Mouse (Mus musculus) cerebellum, postnatal 4 days (tissue): ENCODE measurements around the gene Sox13.
"Not testable (repeated sequence)": the region's sequence is repeated elsewhere in the genome, so short reads cannot be mapped to it uniquely, and the experiment has no call there.

ENCODE experiments used
- DNase-seq, 2 experiments: peaks; one replicate each; pipeline ENCODE4 v3.0.0; 2022; ENCODE audit warnings: low spot score in 2 of 2, mixed read lengths in 1 of 2

The Sox13 gene

GRCm38 (mm10) chr1:133367606-133368488 is 56.3 kb downstream of the Sox13 start:
- no peak for DNase-seq

- no peak for DNase-seq
These were observed 57.1 kb downstream of the Sox13 start for GRCm38 (mm10) chr1:133366951-133367605.

DNA sequence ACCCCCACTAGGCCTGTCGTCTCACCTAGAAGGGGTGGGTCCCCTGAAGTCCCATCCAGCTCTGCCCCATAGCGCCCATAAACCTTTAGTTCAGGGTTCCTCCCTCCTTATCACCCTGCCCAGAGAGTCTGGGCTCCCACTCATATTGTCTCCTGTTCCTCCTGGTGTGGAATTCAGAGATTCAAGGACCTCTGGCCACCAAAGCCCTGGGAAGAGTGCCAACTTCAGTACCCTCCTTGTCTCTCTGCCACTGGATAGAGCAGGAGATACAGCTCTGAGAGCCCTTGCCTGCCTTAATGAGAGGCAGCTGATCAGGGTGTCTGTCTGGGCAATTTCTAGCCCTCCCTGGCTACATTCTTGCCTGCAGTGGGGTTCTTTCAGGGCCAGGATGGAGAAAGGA is 59.3 kb downstream of the Sox13 start:
- no peak for DNase-seq

DNA sequence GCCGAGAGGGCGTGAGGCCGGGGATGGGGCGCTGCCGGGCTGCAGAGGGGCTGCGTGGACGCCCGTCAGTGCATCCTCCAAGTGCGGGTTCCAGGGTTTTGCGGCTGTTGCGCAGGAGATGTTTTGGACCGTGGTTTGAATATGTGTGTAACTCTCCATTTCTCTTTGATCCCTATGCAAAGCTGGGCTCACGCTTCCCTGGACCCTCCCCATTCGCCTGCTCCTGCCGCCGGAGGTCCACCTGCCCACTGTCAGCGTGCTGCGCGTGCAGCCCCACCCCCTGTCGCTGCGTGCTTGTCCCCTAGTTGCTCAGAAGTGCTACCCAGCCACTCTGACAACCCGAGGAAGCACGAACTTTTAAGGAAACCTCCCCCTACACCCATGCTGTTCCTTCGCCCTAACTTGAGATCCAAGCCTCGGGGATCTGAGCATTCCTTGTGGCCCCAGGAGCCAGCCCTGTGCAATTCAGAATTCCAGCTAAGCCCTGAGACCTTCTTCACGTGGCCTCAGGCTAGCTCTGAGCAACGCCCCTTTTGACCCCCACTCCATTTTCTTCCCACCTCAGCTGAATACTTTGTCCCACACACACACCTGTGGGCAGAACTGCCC is 60.1 kb downstream of the Sox13 start:
- DNase-seq, result no peak

DNA sequence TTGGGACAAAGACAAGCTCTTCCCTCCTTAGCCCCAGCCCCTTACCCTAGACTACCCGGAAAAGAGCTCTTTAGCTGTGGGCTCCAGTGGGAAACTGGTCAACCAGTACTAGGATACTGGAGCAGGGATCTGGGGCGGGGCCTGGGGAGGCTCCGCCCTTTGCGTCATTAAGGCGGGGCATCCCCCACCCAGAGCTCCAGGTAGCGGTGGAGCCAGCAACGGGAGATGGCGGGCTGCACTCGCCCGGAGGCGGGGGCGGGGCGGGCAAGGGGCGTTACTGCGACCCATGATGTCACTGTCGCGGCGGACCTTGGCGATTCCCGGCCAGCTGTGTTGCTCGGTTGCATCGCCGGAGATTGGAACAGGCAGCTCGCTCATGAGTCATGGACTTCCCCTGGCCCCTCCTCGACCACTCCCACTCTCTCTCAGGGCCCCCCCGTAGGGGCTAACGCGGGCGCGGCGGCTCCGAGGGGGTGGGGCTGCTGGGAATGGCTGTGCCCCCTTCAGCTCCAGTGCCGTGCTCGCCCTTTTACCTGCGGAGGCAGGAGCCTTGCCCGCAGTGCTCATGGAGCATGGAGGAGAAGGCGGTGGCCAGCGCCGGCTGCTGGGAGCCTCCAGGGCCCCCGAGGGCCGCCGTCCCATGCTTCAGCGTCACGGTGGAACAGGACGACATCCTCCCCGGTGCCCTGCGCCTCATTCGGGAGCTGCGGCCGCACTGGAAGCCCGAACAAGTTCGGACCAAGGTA is 60.7 kb downstream of the Sox13 start, which contains the start of gene Etnk2:
Gene Etnk2, plus strand, starts transcription at position 297 of the 746 bp plus-strand sequence.
- DNase-seq, result peak; percentile 55 to 77

DNA sequence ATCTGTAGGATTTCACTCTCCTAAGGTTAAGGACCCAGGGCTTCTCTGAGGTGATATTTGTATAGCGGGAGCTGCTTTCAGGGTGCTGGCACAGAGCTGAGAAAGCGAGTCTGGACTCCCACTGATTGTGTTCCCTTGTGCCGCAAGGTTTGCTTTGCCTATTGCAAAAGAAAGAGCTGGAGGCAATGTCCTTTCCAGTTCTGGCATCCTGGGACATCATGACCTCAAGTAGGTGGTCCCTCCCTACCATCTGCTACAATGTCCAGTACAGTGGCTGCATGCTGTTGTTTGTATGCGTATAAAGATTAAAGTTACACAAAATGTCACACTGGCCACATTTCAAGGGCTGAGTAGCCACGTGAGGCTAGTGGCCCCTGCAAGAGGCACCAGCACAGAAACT is 62.1 kb downstream of the Sox13 start:
- no peak for DNase-seq

GRCm38 (mm10) chr1:133361006-133361405 is 63.2 kb downstream of the Sox13 start:
- no peak for DNase-seq

- no peak for DNase-seq
These were observed 67.8 kb downstream of the Sox13 start for GRCm38 (mm10) chr1:133356330-133356729.

DNA sequence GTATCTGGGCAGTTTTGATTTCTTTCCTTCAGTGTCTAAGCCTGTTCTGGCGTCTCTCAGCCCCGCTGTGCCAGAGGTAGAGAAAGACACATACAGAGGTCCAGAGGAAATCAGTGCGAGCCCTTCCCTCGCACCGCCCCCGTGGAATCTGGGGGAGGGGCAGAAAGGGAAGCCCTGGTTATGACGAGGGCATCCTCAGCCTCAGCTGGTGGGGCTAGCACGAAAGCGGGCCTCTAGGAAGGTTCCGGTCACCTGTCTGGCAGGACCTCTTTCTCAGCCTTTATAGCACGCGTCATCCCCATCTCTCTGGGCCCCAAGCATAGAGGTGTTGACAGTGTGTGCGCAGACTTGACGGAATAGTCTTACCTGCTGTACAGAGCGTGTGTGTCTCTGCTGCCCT is 68.3 kb downstream of the Sox13 start:
- no peak for DNase-seq

DNA sequence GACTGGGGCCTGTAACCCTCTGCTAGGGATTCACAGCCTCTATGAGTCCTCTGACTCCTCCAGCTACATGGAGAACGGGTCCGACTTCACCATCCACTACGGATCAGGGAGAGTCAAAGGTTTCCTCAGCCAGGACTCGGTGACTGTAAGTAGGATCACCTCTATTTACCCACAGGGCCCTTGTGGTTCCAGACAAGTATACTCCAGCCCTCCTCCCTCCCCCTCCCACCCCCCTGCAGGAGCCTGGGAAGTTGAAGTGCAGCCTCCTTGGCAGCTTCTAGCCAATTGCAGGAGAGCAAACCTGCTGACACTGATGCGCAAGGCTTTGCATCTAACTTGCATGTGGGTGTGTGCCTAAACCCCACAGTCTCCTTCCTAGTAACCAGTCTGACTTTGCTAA is 68.7 kb downstream of the Sox13 start:
- DNase-seq, result no peak

DNA sequence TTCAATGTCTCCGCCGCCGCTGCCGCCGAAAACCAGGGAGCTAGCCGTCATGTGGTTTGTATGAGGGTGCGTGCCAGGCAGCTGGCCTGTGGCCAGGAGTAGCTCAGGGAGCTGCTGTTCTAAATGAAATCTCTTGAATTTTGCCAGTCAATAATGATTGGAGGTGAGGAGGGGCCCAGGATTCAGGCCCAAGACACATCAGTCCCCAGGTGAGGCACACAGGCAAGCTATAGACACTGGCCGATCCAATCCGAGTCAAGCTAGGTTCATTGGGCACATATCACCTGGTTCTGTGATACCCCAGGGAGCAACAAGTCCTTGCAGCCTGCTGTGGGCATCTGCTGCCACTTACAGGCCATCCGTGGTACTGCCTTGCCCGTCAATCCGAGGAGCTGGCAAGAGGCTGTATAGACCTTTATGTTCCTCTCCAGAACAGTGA is 70.8 kb downstream of the Sox13 start:
- DNase-seq, result peak; percentile 80 to 93

- no peak for DNase-seq
These were observed 72.4 kb downstream of the Sox13 start for GRCm38 (mm10) chr1:133351762-133352161.

- no peak for DNase-seq
These were observed 74.0 kb downstream of the Sox13 start, which contains the start of gene Ren1 for GRCm38 (mm10) chr1:133350210-133350609. Gene Ren1, plus strand, starts transcription at chr1:133350510.

GRCm38 (mm10) chr1:133347693-133348520 is 76.3 kb downstream of the Sox13 start:
- DNase-seq, result no peak

DNA sequence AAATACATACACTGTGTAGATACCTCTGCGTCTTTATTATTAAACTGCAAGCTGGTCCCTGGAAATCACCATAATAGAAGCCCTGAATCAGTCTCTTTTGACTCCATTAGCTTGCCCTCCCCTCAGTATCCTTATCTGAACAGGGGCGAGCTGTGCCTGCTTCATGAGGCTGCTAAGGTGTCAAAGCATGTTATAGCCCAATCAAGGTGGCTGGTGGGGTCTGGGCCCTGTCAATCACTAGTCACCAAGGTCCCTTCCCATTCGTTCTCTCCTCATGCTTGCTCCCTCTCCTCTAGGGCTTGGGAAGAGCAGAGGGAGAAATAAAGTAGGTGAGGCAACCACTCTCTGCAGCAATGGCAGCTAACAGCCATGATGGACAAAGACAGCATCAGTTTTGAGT is 77.0 kb downstream of the Sox13 start:
- no peak for DNase-seq

- DNase-seq, result no peak
These were observed 77.6 kb downstream of the Sox13 start for GRCm38 (mm10) chr1:133346531-133346930.

DNA sequence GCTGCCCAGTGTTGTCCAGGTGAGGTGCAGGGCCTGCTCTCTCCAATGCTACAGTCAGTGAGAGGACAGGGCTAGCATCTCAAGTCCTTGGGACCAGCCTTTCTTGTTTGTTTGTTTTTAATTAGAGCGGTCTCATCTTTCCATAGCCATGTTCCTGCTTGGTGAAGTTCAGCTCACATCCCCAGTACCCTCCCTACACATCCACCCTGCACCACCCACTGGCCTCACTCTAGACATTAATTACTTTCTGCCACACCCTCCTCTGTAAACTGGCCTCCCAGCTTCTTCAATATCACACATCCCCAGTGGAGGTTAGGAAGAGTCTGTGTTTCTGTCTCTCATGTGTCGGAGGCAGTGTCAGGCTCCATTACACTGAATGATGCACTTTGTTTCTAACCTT is 79.8 kb downstream of the Sox13 start:
- DNase-seq, result no peak

GRCm38 (mm10) chr1:133340403-133340802 is 83.8 kb downstream of the Sox13 start:
- not testable (repeated sequence) for DNase-seq

DNA sequence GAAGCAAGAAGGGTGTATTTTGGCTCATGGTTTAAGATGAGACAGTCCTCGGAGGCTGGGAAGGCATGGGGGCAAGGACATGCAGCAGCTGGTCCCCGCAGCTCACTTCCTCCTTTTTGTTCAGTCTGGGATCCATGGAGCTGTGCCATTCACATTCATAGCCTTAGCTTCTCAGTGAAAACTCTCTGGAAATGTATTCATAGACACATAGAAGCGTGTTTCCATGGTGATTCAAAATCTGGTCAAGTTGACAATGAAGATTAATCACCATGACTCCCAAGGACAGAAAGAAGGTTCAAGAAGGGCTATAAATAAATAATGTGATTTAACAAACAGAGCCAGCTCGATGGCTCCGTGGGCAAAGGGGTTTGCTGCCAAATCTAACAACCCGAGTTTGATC is 90.2 kb downstream of the Sox13 start:
- DNase-seq, result no peak

GRCm38 (mm10) chr1:133332656-133333430 is 91.3 kb downstream of the Sox13 start:
- DNase-seq, result no peak
